Mouse (Mus musculus) MEL (cell line): ENCODE data around the gene Olfr221. TPM values are rescaled to one million over a fixed set of nuclear protein-coding genes. Genes with fewer than 3 reads are reported as not detected.

Experiments
- DNase-seq: peaks from one replicate; pipeline ENCODE4 v3.0.0; 2011; ENCODE audit warnings: low read depth, low spot score
- H3K27ac ChIP-seq: 2 replicates; pipeline ENCODE4 v1.5.1; 2012; ENCODE audit warnings: low read depth, mild to moderate bottlenecking, control low read depth, low read length, moderate library complexity; ENCODE audit not compliant: control insufficient read depth
- H3K27me3 ChIP-seq, 2 experiments: fragments of 150-350 bp in 1 of 2; sonication (generic) in 1 of 2; 2 replicates each; pipeline ENCODE4 v1.6.1; 2012; ENCODE audit warnings: low read length in 2 of 2, mild to moderate bottlenecking in 2 of 2, improper control_type of control experiment in 1 of 2, moderate library complexity in 1 of 2; ENCODE audit not compliant: insufficient read depth in 2 of 2, control insufficient read depth in 1 of 2
- H3K36me3 ChIP-seq, 2 experiments: 2 replicates each; pipeline ENCODE4 v1.6.1; 2012 to 2014; ENCODE audit warnings: low read length in 2 of 2, improper control_type of control experiment in 1 of 2, inconsistent platforms in 1 of 2, mild to moderate bottlenecking in 1 of 2; ENCODE audit not compliant: insufficient read depth in 2 of 2, control insufficient read depth in 1 of 2
- H3K4me1 ChIP-seq, 2 experiments: fragments of 150-350 bp in 1 of 2; sonication (generic) in 1 of 2; 2 replicates each; pipeline ENCODE4 v1.6.1; 2012; ENCODE audit warnings: low read length in 2 of 2, improper control_type of control experiment in 1 of 2, mild to moderate bottlenecking in 1 of 2; ENCODE audit not compliant: insufficient read depth in 2 of 2, control insufficient read depth in 1 of 2
- H3K4me3 ChIP-seq, 2 experiments: fragments of 150-350 bp in 1 of 2; sonication (generic) in 1 of 2; 2 replicates each; pipeline ENCODE4 v1.5.1; 2012; ENCODE audit warnings: low read depth in 2 of 2, low read length in 2 of 2, mild to moderate bottlenecking in 2 of 2, moderate library complexity in 2 of 2, control low read depth in 1 of 2, improper control_type of control experiment in 1 of 2; ENCODE audit not compliant: control insufficient read depth in 1 of 2, insufficient read depth in 1 of 2
- H3K79me2 ChIP-seq: 2 replicates; pipeline ENCODE4 v1.6.1; 2012; ENCODE audit warnings: mild to moderate bottlenecking, low read length, moderate library complexity; ENCODE audit not compliant: control insufficient read depth, poor library complexity, insufficient read depth
- H3K9ac ChIP-seq: 2 replicates; pipeline ENCODE4 v1.6.1; 2012; ENCODE audit warnings: low read depth, mild to moderate bottlenecking, control low read depth, low read length, moderate library complexity; ENCODE audit not compliant: control insufficient read depth, poor library complexity, severe bottlenecking
- H3K9me3 ChIP-seq: fragments of 150-350 bp; sonication (generic); replicated peaks from 2 replicates; pipeline ENCODE4 v1.6.1; 2012; ENCODE audit warnings: mild to moderate bottlenecking, low read length, improper control_type of control experiment, moderate library complexity; ENCODE audit not compliant: insufficient read depth
- CHD1 ChIP-seq: IDR thresholded peaks from 2 replicates; pipeline ENCODE4 v1.6.1; 2012; ENCODE audit warnings: low read depth, mild to moderate bottlenecking, inconsistent platforms, low read length, improper control_type of control experiment
- CHD2 ChIP-seq: IDR thresholded peaks from 2 replicates; pipeline ENCODE4 v1.6.1; 2011; ENCODE audit warnings: low read length, improper control_type of control experiment
- CTCF ChIP-seq, 3 experiments: IDR thresholded peaks in 2 of 3; conservative IDR thresholded peaks in 1 of 3; 2 replicates each; pipeline ENCODE4 v1.5.1; 2011 to 2012; ENCODE audit warnings: low read length in 3 of 3, low read depth in 2 of 3, mild to moderate bottlenecking in 2 of 3, improper control_type of control experiment in 1 of 3, inconsistent platforms in 1 of 3, mixed read lengths in 1 of 3, moderate library complexity in 1 of 3; ENCODE audit not compliant: control insufficient read depth in 1 of 3, insufficient read depth in 1 of 3, poor library complexity in 1 of 3, severe bottlenecking in 1 of 3
- E2F4 ChIP-seq: IDR thresholded peaks from 2 replicates; pipeline ENCODE4 v1.6.1; 2011; ENCODE audit warnings: low read depth, low read length, improper control_type of control experiment, borderline replicate concordance
- ELF1 ChIP-seq: IDR thresholded peaks from 2 replicates; pipeline ENCODE4 v1.6.1; 2014; ENCODE audit warnings: low read depth, mild to moderate bottlenecking, inconsistent platforms, low read length, improper control_type of control experiment, moderate library complexity
- EP300 ChIP-seq, 2 experiments: IDR thresholded peaks; 2 replicates each; pipeline ENCODE4 v1.6.1; 2011; ENCODE audit warnings: improper control_type of control experiment in 2 of 2, low read length in 2 of 2, low read depth in 1 of 2, mild to moderate bottlenecking in 1 of 2
- ETS1 ChIP-seq: IDR thresholded peaks from 2 replicates; pipeline ENCODE4 v1.6.1; 2012; ENCODE audit warnings: low read depth, mild to moderate bottlenecking, inconsistent platforms, low read length, improper control_type of control experiment, moderate library complexity
- GABPA ChIP-seq: IDR thresholded peaks from 2 replicates; pipeline ENCODE4 v1.6.1; 2012; ENCODE audit warnings: low read depth, mild to moderate bottlenecking, inconsistent platforms, low read length, improper control_type of control experiment, moderate library complexity
- GATA1 ChIP-seq: IDR thresholded peaks from 2 replicates; pipeline ENCODE4 v1.6.1; 2011; ENCODE audit warnings: low read depth, low read length, improper control_type of control experiment
- HCFC1 ChIP-seq: IDR thresholded peaks from 2 replicates; pipeline ENCODE4 v1.6.1; 2012; ENCODE audit warnings: low read depth, mild to moderate bottlenecking, inconsistent platforms, low read length, improper control_type of control experiment, moderate library complexity
- JUND ChIP-seq: IDR thresholded peaks from 2 replicates; pipeline ENCODE4 v1.6.1; 2011; ENCODE audit warnings: low read depth, mild to moderate bottlenecking, improper control_type of control experiment, low read length
- KAT2A ChIP-seq: conservative IDR thresholded peaks from 2 replicates; pipeline ENCODE4 v1.6.1; 2012; ENCODE audit warnings: low read depth, low read length, improper control_type of control experiment, inconsistent platforms
- MAFK ChIP-seq: IDR thresholded peaks from 2 replicates; pipeline ENCODE4 v1.6.1; 2011; ENCODE audit warnings: low read depth, mild to moderate bottlenecking, low read length, improper control_type of control experiment, borderline replicate concordance
- MAX ChIP-seq: IDR thresholded peaks from 2 replicates; pipeline ENCODE4 v1.6.1; 2011; ENCODE audit warnings: low read length, improper control_type of control experiment
- MAZ ChIP-seq: IDR thresholded peaks from 2 replicates; pipeline ENCODE4 v1.6.1; 2012; ENCODE audit warnings: low read depth, mild to moderate bottlenecking, inconsistent platforms, low read length, improper control_type of control experiment
- MEF2A ChIP-seq: IDR thresholded peaks from 2 replicates; pipeline ENCODE4 v1.6.1; 2014; ENCODE audit warnings: low read depth, mild to moderate bottlenecking, inconsistent platforms, low read length, improper control_type of control experiment; ENCODE audit not compliant: poor library complexity, insufficient replicate concordance, severe bottlenecking; ENCODE audit errors: extremely low read depth
- MYB ChIP-seq: IDR thresholded peaks from 2 replicates; pipeline ENCODE4 v1.6.1; 2011; ENCODE audit warnings: mild to moderate bottlenecking, low read depth, low read length, improper control_type of control experiment
- MYC ChIP-seq: IDR thresholded peaks from 2 replicates; pipeline ENCODE4 v1.6.1; 2011; ENCODE audit warnings: low read depth, mild to moderate bottlenecking, low read length, improper control_type of control experiment, moderate library complexity
- NELFE ChIP-seq: IDR thresholded peaks from 2 replicates; pipeline ENCODE4 v1.6.1; 2011; ENCODE audit warnings: low read depth, low read length, improper control_type of control experiment
- NRF1 ChIP-seq: IDR thresholded peaks from 2 replicates; pipeline ENCODE4 v1.6.1; 2014; ENCODE audit warnings: low read depth, mild to moderate bottlenecking, inconsistent platforms, low read length, improper control_type of control experiment, moderate library complexity; ENCODE audit not compliant: poor library complexity, insufficient read depth, severe bottlenecking
- POLR2A ChIP-seq, 2 experiments: IDR thresholded peaks; 2 replicates each; pipeline ENCODE4 v1.6.1; 2011 to 2012; ENCODE audit warnings: low read length in 2 of 2, mild to moderate bottlenecking in 2 of 2, control low read depth in 1 of 2, improper control_type of control experiment in 1 of 2, low read depth in 1 of 2, moderate library complexity in 1 of 2; ENCODE audit not compliant: control insufficient read depth in 1 of 2, insufficient read depth in 1 of 2, poor library complexity in 1 of 2
- POLR2AphosphoS2 ChIP-seq: IDR thresholded peaks from 2 replicates; pipeline ENCODE4 v1.6.1; 2011; ENCODE audit warnings: low read length, improper control_type of control experiment
- POLR2AphosphoS5 ChIP-seq: IDR thresholded peaks from 2 replicates; pipeline ENCODE4 v1.6.1; 2012; ENCODE audit warnings: low read depth, borderline replicate concordance, mild to moderate bottlenecking, inconsistent platforms, low read length, moderate library complexity, mixed read lengths
- RAD21 ChIP-seq: IDR thresholded peaks from 2 replicates; pipeline ENCODE4 v1.6.1; 2011; ENCODE audit warnings: mild to moderate bottlenecking, low read depth, low read length, improper control_type of control experiment
- RCOR1 ChIP-seq: IDR thresholded peaks from 2 replicates; pipeline ENCODE4 v1.6.1; 2012; ENCODE audit warnings: low read depth, mild to moderate bottlenecking, inconsistent platforms, low read length, improper control_type of control experiment
- SMC3 ChIP-seq: IDR thresholded peaks from 2 replicates; pipeline ENCODE4 v1.6.1; 2011; ENCODE audit warnings: low read depth, low read length, improper control_type of control experiment
- TAL1 ChIP-seq: IDR thresholded peaks from 2 replicates; pipeline ENCODE4 v1.6.1; 2012; ENCODE audit warnings: mild to moderate bottlenecking, inconsistent platforms, low read length, moderate library complexity, mixed read lengths
- TCF12 ChIP-seq: IDR thresholded peaks from 2 replicates; pipeline ENCODE4 v1.6.1; 2014; ENCODE audit warnings: low read depth, mild to moderate bottlenecking, inconsistent platforms, low read length, improper control_type of control experiment, moderate library complexity
- UBTF ChIP-seq: IDR thresholded peaks from 2 replicates; pipeline ENCODE4 v1.6.1; 2012; ENCODE audit warnings: low read depth, mild to moderate bottlenecking, inconsistent platforms, low read length, improper control_type of control experiment, moderate library complexity, borderline replicate concordance; ENCODE audit not compliant: insufficient read depth
- USF1 ChIP-seq: IDR thresholded peaks from 2 replicates; pipeline ENCODE4 v1.6.1; 2014; ENCODE audit warnings: low read depth, mild to moderate bottlenecking, inconsistent platforms, low read length, improper control_type of control experiment, moderate library complexity
- USF2 ChIP-seq, 2 experiments: IDR thresholded peaks; 2 replicates each; pipeline ENCODE4 v1.6.1; 2011 to 2012; ENCODE audit warnings: improper control_type of control experiment in 2 of 2, low read length in 2 of 2, borderline replicate concordance in 1 of 2, inconsistent platforms in 1 of 2, low read depth in 1 of 2, mild to moderate bottlenecking in 1 of 2; ENCODE audit not compliant: insufficient read depth in 1 of 2
- ZC3H11A ChIP-seq: IDR thresholded peaks from 2 replicates; pipeline ENCODE4 v1.6.1; 2012; ENCODE audit warnings: low read depth, mild to moderate bottlenecking, inconsistent platforms, low read length, improper control_type of control experiment
- ZKSCAN1 ChIP-seq: IDR thresholded peaks from 2 replicates; pipeline ENCODE4 v1.6.1; 2012; ENCODE audit warnings: low read depth, mild to moderate bottlenecking, inconsistent platforms, low read length, improper control_type of control experiment, moderate library complexity
- ZMIZ1 ChIP-seq: IDR thresholded peaks from 2 replicates; pipeline ENCODE4 v1.6.1; 2012; ENCODE audit warnings: low read depth, mild to moderate bottlenecking, inconsistent platforms, low read length, improper control_type of control experiment, moderate library complexity
- ZNF384 ChIP-seq: IDR thresholded peaks from 2 replicates; pipeline ENCODE4 v1.6.1; 2012; ENCODE audit warnings: low read depth, mild to moderate bottlenecking, inconsistent platforms, low read length, improper control_type of control experiment
- polyA plus RNA-seq, 2 experiments: library from polyadenylated mRNA; stranded (reverse) in 1 of 2; unstranded in 1 of 2; fragments of >175 nt in 1 of 2; fragments of >200 nt in 1 of 2; gene quantifications; 2 replicates each; pipeline versions ENCODE4 v1.2.1 to v1.2.4; 2012; ENCODE audit warnings: low replicate concordance in 2 of 2, low read depth in 1 of 2; ENCODE audit not compliant: insufficient read length in 2 of 2, insufficient read depth in 1 of 2, missing spikeins in 1 of 2
- total RNA-seq: library from RNA; depleted of rRNA; stranded (reverse); fragments of 300-350 nt; gene quantifications from 2 replicates; pipeline ENCODE4 v1.2.3, GENCODE M21; 2012

Gene Olfr221
- total and polyA plus RNA-seq, 3 experiments: not detected

- H3K4me3 ChIP-seq: peak overlapping the region; percentile 77 to 86
- H3K27me3 ChIP-seq: no peaks in the 10 kb centered on the region
- H3K4me1 ChIP-seq: peaks cover 9 to 45% of the 10 kb centered on the region in 2 experiments
- H3K27ac ChIP-seq: peak overlapping the region; percentile 94
- peaks cover 0 to 35% of the 10 kb centered on the region in 2 experiments; a peak in 2 of 4 replicates for H3K36me3 ChIP-seq
- H3K9ac ChIP-seq: peak overlapping the region; percentile 88
- DNase-seq: peak; percentile 98
- H3K9me3 ChIP-seq: no peaks in the 10 kb centered on the region
- H3K79me2 ChIP-seq: peaks cover 14% of the 10 kb centered on the region
- TF ChIP-seq ZKSCAN1 (no peak), POLR2AphosphoS2 (peak; percentile 58; the same call in 1 of the 2 replicates), ZNF384 (no peak), GABPA (no peak; the same call in 1 of the 2 replicates), USF1 (peak; percentile 96), GATA1 (no peak), EP300 (IDR thresholded peaks at IDR 0.05; ENCODE audit: low read depth in 1 of 2, low read length in 2 of 2) (peak in 1 of 2 experiments; percentile 20; a peak in 1 of 4 replicates), NELFE (peak; percentile 60), TAL1 (no peak), TCF12 (no peak), NRF1 (peak; percentile 59), MYB (no peak), RAD21 (no peak), MYC (peak; percentile 60; the same call in 1 of the 2 replicates), KAT2A (peak; percentile 84), POLR2A (IDR thresholded peaks at IDR 0.05; ENCODE audit: control insufficient read depth in 1 of 2, insufficient read depth in 1 of 2, low read depth in 1 of 2, low read length in 2 of 2, poor library complexity in 1 of 2) (peak; percentile 59 to 76; a peak in 2 of 4 replicates), RCOR1 (no peak), SMC3 (no peak), JUND (no peak), MEF2A (no peak), ELF1 (peak; percentile 73), CHD2 (peak; percentile 69), ZMIZ1 (peak; percentile 80), HCFC1 (peak; percentile 95), E2F4 (peak; percentile 21; the same call in 1 of the 2 replicates), ETS1 (peak; percentile 71), CHD1 (peak; percentile 98), USF2 (IDR thresholded peaks at IDR 0.05; ENCODE audit: borderline replicate concordance in 1 of 2, insufficient read depth in 1 of 2, low read depth in 1 of 2, low read length in 2 of 2) (peak in 1 of 2 experiments; percentile 71; a peak in 1 of 4 replicates), ZC3H11A (no peak), MAZ (peak; percentile 94), UBTF (no peak), MAX (peak; percentile 15), CTCF (IDR thresholded peaks at IDR 0.05 in 2 of 3, conservative IDR thresholded peaks at IDR 0.05 in 1 of 3; ENCODE audit: control insufficient read depth in 1 of 3, insufficient read depth in 1 of 3, low read depth in 2 of 3, low read length in 3 of 3, poor library complexity in 1 of 3, severe bottlenecking in 1 of 3) (peak; percentile 3 to 68 (median 59); a peak in 4 of 6 replicates), POLR2AphosphoS5 (no peak; the same call in 1 of the 2 replicates), MAFK (no peak)
Measured at GRCm38 (mm10) chr14:52019590-52020340, 22.5 kb downstream of the Olfr221 start.
